Mouse (Mus musculus): ENCODE data around the gene Rho. TPM values are rescaled to one million over a fixed set of nuclear protein-coding genes. Genes with fewer than 3 reads are reported as not detected.

Gene Rho
- total RNA-seq, 4 experiments from 2014 or later = 0.07 to 0.59 (median 0.24) TPM

DNA sequence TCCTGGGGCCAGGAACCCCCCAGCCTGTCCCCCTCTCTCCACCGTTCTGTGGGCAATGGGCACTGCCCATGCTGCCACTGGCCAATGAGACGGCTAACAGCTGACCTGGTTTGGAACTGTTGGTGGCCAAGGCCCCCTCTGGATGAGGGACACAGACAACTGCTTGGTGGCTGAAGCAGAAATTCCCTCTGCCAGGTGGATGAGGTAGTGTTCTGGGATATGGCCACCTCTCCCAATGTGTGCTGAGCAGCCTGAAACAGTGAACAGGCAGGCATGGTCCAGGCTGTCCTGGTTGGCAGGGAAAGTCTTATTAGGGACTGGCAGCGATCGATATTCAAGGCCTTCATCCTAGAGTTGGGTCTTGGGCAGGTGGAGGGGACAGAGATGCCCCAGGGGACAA is 23.6 kb downstream of the Rho start:
- no peak for DNase-seq (ENCODE audit: low spot score in 2 of 2)

GRCm38 (mm10) chr6:115955664-115956063 is 24.1 kb downstream of the Rho start:
- no peak for DNase-seq (ENCODE audit: low spot score in 2 of 2)

DNA sequence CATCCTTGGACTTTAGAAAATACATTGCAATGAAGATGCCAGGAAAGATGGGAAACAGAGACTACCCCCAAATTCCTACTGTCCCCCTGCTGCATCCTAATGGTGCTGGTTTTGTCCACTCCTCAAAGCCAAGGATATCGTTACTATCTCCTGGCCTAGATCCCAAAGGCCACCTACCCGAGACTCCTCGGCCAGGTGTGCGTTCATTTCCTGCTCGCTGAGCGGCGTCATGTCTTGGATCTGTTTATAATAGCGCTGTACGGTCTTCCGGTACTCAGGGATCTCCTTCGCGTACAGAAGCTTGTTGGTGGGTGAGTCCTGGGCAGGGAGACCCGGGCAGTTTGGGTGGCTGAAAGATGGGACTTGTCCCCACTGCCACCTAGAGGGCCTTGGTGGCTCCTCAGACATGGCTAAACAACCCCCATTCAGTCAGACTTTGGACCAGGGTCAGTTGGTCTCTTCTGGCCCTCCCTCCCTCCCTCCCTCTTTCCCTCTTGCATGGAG is 24.9 kb downstream of the Rho start:
- no peak for DNase-seq (ENCODE audit: low spot score in 2 of 2)

- no peak for DNase-seq (ENCODE audit: low spot score in 2 of 2)
Measured at GRCm38 (mm10) chr6:115956922-115957601, 25.5 kb downstream of the Rho start.

GRCm38 (mm10) chr6:115957681-115958080 is 26.1 kb downstream of the Rho start:
- DNase-seq (ENCODE audit: low spot score in 2 of 2) = no peak

DNA sequence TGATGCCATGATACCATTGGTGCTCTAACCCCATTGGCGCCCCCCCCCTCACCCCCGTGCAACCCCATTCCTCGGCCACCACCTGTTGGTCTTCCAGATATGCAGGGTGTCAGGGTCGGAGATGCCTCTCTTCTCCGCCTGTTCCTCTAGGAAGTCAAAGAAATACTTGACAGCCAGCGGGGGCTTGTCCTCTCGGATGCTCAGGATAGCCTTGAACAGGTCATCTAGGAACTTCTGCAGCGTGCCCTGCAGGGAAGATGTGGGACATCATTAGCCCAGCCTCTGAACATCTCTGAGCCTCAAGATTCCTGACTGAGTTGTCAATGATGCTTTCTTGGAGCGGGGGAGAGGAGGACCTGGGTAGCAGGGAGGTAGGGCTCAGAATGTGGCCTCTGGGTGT is 26.9 kb downstream of the Rho start:
- DNase-seq (ENCODE audit: low spot score in 2 of 2) = no peak

GRCm38 (mm10) chr6:115959151-115959691 is 27.7 kb downstream of the Rho start:
- no peak for DNase-seq (ENCODE audit: low spot score in 2 of 2)

DNA sequence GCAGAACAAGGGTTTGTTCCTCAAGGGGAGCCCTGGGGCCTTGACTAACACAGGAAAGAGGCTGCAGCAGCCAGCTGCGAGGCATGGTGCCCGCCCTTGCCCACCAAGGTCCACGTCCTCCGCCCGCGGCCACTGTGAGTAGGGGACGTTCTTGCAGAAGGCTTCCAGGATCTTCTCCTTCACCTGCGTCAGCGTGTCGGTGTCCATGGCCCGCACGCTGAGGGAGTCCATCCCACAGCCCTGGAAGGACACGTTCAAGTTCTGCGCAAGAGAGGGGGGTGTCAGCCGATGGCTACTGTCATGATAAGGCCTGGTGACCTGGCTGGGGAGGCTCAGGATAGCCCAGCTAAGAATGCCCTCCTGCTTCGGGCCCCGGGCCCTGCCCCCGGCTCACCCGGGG is 28.8 kb downstream of the Rho start:
- DNase-seq (ENCODE audit: low spot score in 2 of 2) = no peak

DNA sequence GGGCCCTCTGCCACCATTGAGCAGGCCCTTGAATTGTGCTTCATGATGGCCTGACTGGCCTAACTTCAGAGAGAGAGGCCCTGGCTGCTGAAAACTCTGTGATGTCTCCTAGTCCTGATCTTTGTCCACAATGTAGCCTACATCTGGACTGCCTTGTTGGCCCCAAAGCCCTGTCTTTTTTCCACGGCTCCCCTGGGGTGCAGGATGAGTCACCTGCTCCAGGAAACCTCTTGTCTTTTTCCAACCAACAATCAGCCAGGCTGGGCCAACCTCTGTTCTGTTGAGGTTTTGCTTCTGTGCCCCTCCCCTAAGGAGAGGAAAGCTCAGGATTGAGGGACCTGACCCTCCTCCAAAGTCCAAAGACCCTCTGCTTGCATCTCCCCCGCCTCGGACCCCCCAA is 30.2 kb downstream of the Rho start:
- no peak for DNase-seq (ENCODE audit: low spot score in 2 of 2)

DNA sequence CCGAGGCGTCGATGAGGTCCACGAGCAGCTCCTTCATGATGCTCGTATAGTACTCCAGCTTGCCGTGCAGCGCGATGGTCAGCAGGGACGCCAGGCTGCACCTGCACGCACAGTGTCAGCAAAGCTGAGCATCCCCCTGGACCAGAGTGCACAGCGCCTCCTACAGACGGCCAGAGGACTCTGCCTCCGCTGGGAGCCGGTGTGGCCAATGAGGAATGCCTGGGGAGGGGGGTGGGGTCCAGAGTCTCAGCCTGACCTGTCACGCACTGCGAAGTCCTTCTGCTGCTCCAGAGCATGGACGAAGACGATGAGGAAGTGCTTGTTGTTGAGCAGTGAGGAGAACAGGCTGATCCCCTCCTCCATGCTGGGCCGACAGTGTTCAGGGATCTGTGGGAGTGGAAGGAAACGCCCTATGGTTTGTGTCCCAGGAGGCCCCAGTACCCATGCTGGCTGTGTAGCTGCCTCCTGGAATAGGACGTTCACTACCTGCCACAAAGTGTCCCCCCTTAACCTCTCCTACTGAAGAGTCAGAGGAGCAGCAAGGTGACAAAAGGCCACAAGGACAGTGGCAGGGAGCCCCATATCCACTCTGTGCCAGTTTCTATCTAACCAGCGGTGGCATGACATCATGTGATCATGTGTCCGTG is 31.0 kb downstream of the Rho start:
- no peak for DNase-seq (ENCODE audit: low spot score in 2 of 2)

DNA sequence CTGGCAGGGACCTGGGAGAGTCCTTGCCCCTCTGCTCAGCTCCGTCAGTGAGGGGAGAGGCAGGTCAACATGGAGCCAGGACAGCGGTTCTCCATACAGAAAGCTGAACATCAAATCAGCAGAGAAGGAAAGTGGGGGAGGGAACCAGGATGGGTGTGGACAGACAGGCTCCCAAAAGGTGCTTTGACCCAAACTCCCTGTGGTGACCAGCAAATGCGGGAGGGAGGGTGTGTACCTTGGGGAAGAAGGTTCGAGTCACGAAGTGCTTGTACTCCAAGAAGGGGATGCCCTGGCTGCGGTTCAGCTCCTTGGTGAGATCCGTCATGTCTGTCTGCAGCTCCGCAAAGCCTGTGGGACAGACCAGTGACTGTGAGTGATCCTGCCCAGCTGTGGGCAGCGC is 32.1 kb downstream of the Rho start:
- DNase-seq (ENCODE audit: low spot score in 2 of 2) = no peak

DNA sequence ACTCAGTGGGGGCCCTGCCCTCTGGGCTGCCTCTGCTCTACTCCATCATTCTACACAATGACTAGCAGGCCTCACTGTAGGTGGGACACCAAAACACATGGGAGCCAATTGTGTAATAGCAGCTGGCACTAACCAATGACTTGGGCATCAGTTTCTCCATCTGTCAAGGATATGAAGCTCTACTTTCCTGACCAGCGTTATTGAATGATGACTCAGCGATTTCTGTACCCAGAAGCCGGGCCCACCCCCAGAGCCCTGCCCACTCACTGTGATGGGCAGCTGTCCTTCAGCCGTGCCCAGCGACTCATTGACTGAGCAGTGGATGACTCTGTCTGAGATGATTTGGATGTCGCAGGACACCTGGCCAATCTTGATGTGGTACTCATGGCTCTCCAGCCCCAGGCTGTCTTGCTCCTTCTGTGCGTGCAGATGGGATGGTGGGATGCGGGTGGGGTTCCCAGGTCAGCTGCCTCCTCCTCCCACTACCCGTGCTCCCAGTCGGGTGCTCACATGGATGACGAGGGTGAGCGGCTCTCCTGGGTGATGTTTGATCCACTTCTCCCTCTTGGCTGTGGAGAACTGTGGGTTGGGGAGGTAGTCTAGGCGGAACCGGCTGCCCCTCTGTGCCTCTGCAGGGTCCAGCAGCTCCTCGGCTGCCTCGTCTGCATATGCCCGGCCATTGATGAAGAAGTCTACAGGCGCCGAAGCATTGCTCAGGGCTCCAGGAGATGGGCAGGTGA is 34.8 kb downstream of the Rho start:
- DNase-seq (ENCODE audit: low spot score in 2 of 2) = no peak

GRCm38 (mm10) chr6:115967291-115967880 is 35.8 kb downstream of the Rho start:
- DNase-seq (ENCODE audit: low spot score in 2 of 2) = no peak

DNA sequence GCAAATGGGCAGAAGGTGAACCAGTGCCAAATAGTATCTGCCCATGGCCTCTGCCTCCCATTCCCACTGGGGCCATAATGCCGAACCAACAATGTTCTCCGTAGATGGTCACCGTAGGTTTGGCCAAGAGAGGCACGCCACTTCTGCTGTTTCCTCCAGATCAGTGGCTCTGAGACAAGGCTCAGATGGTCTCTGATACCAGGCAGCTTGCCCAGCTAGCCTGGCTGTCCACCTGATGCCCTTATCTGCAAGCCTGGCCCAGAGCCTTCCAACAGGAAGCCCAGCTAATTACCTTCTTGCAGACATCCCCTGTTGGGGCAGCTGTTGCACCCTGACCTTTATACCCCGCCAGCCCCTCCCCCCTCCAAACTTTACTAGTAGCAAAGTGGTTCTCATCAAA is 36.5 kb downstream of the Rho start:
- DNase-seq (ENCODE audit: low spot score in 2 of 2) = no peak

DNA sequence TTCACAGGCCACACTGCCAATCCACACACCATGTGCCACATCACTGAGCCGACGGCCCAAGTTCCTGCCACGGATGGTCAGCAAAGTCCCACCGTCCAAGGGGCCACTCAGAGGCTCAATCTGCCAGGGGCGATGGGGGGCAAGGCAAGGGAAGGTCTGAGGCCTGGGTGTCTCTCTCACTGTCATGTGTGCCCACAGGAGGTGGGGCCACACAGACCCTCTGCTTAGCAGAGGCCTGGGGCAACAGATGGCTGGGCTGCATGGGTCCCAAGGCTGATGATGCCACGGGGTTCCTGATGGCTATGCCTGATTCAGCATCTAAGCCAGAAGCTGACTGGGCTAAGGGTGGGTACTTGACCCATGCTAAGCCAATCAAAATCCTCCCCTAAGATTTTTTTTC is 37.2 kb downstream of the Rho start:
- no peak for DNase-seq (ENCODE audit: low spot score in 2 of 2)

DNA sequence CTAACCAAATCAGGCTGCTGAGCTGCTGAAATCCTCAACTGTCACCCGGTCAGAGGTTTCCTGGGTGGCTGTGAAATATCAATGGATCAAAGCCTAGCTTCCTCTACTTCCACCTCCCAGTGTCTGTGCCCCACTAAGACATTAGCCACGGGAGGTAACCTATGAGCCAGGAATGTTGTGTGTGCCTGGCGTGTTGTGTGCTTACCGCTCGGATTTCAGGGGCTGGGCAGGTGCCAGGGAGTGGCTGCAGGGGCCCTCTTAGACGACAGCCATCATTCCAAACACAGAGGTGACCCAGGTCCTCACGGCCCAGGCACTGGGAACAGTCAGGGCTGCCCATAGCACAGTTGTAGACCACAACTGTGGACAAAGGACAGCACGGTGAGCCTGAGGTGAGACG is 37.6 kb downstream of the Rho start:
- no peak for DNase-seq (ENCODE audit: low spot score in 2 of 2)

- no peak for DNase-seq (ENCODE audit: low spot score in 2 of 2)
Measured at GRCm38 (mm10) chr6:115969952-115970351, 38.4 kb downstream of the Rho start.

- DNase-seq (ENCODE audit: low spot score in 2 of 2) = no peak
Measured at GRCm38 (mm10) chr6:115971273-115972060, 39.9 kb downstream of the Rho start.

GRCm38 (mm10) chr6:115972083-115972764 is 40.7 kb downstream of the Rho start:
- no peak for DNase-seq (ENCODE audit: low spot score in 2 of 2)

DNA sequence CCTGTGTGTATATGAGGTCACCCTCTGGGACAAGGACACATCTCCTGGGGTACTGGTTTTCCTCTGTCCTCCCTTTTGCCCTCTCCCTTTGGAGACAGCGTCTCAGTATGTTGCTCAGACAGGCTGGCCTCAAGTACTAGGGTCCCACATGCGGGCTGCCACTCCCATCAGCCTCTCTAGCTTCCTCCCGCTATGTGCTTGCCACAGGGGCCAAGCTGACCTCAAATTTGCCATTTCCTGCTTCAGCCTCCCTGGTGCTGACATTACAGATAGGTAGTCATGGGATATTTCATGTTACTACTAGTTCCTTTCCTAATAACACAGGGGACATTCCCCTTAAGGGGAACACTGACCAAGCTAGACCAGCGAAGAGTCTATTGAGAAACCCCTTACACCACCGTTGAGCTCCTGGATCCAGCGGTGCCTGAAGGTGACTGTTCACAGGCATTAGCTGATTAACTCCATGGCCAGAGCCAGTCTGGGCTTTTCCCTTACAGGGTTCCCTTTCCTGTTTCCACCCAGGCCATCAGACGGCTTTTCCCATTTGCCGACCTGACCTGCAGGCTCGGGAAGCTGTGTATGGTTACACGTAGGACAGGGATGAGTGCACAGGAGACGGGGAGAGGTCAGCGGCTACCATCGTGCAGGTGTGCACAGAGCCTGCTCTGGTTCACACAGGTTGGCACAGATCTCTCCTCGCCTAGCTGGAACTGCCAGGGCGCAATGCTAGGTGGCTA is 41.8 kb downstream of the Rho start:
- DNase-seq (ENCODE audit: low spot score in 2 of 2) = no peak

Data from left cerebral cortex, adult 8-10 months (tissue).